Mouse (Mus musculus): ENCODE results near the gene Mavs. TPM values are rescaled to one million over a fixed set of nuclear protein-coding genes. Genes with fewer than 3 reads are reported as not detected.

The Mavs gene
- total RNA-seq, 2 experiments from 2014 or later = 6.8 to 7.4 TPM

DNA sequence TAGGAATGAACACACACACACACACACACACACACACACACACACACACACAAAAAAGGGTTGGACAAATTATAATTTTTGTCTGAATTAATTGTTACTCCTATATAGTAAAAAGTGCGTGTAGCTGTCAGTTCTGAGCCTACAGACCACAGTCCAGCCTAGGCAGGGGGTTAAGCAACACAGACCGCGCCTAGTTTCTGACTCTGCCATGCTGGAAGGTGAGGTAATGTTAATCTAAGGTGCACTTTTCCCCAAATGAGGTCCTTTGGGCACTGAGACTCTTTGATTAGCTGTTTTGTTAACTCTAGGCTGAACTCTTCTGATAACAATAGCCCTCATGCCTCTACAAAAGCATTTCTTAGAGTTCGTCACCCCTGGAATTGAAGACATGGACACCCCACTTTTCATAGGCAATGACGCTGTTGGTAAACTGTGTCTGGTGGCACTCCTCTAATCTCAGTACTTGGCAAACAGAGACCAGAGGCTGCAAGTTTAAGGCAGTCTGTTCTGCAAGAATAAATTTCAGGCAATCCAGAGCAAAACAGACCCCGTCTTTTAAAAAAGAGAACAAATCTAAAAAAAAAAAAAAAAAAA lies 29.9 kb upstream of the Mavs start:
- Histone ChIP-seq H3K4me3 (no peak overlapping the region), H3K27ac (peak overlapping the region; percentile 90)
- TF ChIP-seq CTCF (conservative IDR thresholded peaks at IDR 0.05) = no peak
- DNase-seq (ENCODE audit: low spot score in 2 of 2) = no peak

DNA sequence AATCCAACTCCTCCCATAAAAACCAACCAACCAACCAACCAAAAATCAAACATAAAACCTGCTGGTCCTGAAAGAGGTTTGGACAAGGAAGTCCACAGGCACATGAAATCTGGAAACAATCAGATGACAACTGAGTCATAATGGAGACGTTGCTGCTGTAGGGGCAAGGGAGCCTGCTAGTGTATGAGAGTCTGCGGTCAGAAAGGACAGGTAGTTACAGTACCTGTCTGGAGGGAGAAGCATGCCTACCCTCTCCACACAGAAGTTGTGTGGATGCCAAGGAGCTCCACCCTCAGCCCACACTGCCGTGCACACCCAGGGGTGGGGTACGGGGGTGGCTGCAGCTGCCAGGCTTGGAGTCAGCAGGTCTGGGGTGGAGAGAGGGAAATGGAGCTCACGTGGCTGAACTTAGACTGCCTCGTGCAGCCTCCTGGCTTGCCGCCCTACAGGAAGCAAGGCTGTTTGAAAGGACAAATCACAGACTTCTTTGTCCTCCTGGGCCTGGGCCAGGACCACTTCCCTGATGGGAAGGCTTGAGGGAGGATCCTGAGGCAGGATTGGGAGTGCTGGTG lies 29.4 kb upstream of the Mavs start:
- peak overlapping the region; percentile 90 for H3K27ac ChIP-seq
- peak; percentile 81 to 86 for DNase-seq (ENCODE audit: low spot score in 2 of 2)
- TF ChIP-seq CTCF (conservative IDR thresholded peaks at IDR 0.05) = no peak
- H3K4me3 ChIP-seq = no peak overlapping the region

DNA sequence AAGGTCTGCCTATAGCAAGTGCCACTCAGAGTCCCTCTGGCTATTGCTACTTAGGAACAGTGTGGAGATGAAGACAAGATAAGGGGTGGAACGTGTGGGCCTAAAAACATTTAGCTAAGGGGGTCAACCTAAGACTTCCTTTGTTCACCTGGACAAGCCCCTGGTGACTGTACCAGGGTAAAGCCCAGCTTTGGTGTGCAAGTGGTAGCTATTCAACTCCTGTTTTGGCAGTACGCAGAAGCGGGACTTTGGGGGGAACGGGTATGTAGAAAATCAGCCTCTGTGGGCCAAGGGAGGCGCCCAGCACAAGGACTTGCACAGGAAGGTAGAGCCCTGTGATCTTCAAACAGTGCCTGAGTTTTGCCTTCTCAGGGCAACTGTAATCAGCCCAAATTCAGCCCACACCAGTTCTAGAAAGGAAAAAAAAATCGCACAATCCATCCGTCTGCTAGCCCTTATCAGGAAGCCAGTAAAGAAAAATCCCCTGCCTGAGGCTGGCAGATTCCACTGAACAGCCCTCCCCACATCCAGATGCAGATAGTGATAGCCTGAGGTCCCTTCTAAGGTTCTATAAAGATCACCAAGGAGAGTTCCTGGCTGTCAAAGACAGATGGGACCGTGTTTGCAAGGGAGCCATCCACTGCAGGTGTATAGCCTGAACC lies 28.2 kb upstream of the Mavs start:
- Histone ChIP-seq H3K4me3 (no peak overlapping the region), H3K27ac (peak overlapping the region; percentile 90)
- no peak for TF ChIP-seq CTCF (conservative IDR thresholded peaks at IDR 0.05)
- no peak for DNase-seq (ENCODE audit: low spot score in 2 of 2)

DNA sequence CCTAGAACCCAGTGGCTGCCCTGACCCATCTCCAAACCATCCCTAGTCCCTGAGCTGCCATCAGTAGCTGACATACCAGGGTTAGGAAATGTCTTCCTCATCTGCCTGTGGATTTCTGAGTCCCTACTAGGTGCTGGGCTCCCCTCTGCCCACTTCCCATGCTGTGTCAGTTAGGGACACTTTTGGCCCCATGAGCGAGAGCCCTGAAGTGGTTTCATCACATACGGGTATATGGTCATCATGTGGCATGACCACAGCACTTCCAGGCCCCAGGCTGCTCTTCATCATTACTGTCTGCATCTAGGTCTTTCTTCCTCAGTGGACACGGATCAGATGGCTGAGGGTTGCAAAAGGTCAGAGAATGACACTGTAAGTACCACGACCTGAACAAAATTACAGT lies 27.1 kb upstream of the Mavs start, which contains the start of gene Ap5s1:
Ap5s1 (plus strand) TSS at position 301 of the 400 bp plus-strand sequence.
- TF ChIP-seq CTCF (conservative IDR thresholded peaks at IDR 0.05) = no peak
- peak within 1 kb of the TSS; percentile 90; the same call in 1 of the 2 replicates for H3K27ac ChIP-seq
- no peak for DNase-seq (ENCODE audit: low spot score in 2 of 2)
- no peak within 1 kb of the TSS for H3K4me3 ChIP-seq

DNA sequence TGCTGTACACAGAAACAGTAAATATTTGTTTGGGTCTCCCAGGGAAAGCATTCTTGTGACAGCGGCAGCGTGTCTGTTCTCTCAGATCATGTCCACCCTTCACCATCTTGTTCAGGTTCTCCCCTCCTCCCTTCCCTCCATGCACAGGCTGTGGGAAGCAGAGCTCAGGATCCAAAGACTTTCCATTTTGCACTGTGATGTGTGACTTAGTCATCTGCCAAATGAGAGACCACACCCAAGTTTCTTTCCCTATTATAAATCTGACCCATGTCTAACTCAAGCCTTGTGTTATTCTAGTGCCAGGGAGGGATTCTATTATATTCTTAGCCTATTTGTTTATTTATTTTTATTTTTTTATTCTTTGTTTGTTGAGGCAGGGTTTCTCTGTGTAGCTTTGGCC lies 25.5 kb upstream of the Mavs start:
- Histone ChIP-seq H3K4me3 (no peak overlapping the region), H3K27ac (no peak overlapping the region)
- TF ChIP-seq CTCF (conservative IDR thresholded peaks at IDR 0.05) = no peak
- DNase-seq (ENCODE audit: low spot score in 2 of 2) = no peak

DNA sequence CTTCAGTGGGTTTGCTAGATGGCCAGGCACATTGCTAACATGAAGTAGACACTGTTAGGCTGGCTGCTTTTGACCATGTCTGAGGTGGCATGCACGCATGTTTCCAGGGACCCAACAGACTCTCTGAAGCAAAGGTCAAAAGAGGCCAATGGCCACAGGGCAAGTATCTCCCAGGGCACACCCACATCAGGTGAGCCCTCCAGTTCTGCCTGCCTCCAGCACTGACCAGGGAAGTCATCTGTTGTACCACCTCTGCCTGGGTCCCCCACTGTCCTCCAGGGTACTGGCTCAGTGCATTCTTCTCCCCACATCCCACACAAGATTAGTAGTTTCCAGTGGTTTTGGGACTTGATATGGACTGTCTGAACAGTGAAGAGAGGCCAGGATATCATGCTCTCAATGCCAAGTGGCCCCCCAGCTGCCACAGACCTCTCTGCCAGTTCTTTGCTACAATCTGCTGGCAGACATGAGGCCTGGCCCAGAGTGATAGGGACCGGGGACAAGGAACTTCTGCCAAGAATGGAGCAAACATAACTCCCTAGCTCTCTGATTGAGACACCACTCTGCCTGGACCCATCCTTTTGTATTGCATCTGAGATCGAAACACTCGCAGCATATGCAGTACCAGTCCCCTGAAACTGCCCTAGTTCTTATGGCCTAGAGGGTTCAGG lies 24.6 kb upstream of the Mavs start:
- Histone ChIP-seq H3K27ac (peak overlapping the region; percentile 100), H3K4me3 (peak overlapping the region; percentile 71)
- no peak for TF ChIP-seq CTCF (conservative IDR thresholded peaks at IDR 0.05)
- no peak for DNase-seq (ENCODE audit: low spot score in 2 of 2)

DNA sequence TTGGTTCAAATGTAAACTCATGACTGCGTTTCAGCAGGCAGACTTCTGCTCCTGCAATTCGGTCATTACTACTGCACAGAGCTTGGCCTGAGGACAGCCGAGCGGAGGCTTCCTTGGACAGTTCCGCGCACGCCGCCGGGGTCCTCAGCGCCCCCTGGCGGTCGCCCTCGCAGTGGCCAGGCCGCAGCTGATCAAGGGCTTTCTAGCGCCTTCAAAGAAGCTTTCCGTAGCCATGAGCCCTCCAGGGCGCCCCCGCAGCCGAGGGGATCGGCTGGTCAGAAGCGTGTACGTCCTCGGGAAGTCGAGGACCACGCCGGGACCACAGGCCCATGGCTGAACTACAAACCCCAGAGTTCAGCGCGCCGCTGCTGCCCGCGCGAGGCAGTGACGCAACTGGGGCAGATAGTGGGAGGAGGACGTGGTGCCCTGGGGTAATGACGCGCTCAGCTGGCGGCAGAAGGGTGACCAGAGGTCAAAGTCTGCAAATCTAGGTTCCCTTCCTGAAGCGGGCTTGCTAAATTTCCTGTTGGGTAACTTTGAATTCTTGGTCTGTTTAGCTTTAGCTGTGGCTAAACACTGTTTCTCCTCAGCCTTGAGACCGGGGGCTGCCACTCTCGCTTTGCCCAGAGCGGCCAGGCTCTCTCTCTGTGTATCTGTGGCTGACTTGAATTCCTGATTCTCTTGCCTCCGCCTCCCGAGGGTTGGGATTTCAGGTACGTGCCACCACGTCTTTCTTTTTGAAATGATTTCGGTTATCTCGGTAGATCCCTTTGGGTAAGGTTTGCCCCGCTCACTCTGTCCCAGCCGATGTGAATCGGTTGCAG lies 23.7 kb upstream of the Mavs start:
- peak; percentile 94 to 96 for DNase-seq (ENCODE audit: low spot score in 2 of 2)
- Histone ChIP-seq H3K27ac (peak overlapping the region; percentile 100), H3K4me3 (peak overlapping the region; percentile 71)
- peak; percentile 100 for TF ChIP-seq CTCF (conservative IDR thresholded peaks at IDR 0.05)

DNA sequence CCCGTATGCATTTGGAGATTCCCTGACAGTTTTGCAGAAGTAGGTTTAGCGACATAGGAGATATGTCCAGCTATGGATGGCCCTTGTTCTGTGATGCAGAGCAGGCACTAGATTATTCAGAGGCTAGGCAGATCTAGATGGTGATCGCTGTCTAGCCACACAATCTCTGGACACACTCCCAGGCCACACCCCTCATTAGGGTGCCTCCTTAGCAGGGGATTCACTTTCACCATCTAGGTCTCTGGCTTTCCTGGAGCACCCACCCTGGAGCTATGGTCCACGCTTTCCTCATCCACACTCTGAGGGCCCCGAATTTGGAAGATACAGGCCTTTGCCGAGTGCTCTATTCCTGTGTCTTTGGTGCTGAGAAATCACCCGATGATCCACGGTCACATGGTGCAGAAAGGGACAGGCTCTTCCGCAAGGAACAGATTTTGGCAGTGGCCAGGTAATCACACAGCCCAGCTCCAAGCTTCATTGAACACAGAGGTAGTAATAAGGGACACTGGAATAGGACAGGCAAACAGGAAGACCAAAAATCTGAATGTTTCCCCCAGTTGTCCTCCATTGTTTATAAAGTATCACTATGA lies 22.7 kb upstream of the Mavs start:
- TF ChIP-seq CTCF (conservative IDR thresholded peaks at IDR 0.05) = no peak
- DNase-seq (ENCODE audit: low spot score in 2 of 2) = no peak
- peak overlapping the region; percentile 100 for H3K27ac ChIP-seq
- peak overlapping the region; percentile 71 for H3K4me3 ChIP-seq

DNA sequence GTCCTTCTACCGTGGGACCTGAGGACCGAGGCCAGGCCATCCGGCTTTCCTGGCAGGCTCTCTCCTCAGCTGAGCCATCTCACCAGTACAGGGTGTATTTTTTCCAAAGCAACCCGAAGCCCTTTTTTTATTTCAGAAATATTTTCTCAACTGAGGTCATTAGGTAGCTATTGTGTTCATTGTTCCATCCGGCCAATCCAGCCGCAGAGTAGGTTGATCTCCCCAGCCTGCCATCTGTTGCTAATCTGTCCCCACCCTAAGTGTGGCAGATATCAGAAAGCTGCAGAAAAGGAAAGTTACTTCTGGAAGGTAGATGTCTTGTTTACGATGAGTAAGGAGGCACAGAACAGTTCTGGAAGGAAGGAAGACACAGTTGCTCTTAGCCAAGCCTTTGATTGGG lies 20.1 kb upstream of the Mavs start:
- no peak for DNase-seq (ENCODE audit: low spot score in 2 of 2)
- no peak for TF ChIP-seq CTCF (conservative IDR thresholded peaks at IDR 0.05)
- H3K4me3 ChIP-seq = no peak overlapping the region

DNA sequence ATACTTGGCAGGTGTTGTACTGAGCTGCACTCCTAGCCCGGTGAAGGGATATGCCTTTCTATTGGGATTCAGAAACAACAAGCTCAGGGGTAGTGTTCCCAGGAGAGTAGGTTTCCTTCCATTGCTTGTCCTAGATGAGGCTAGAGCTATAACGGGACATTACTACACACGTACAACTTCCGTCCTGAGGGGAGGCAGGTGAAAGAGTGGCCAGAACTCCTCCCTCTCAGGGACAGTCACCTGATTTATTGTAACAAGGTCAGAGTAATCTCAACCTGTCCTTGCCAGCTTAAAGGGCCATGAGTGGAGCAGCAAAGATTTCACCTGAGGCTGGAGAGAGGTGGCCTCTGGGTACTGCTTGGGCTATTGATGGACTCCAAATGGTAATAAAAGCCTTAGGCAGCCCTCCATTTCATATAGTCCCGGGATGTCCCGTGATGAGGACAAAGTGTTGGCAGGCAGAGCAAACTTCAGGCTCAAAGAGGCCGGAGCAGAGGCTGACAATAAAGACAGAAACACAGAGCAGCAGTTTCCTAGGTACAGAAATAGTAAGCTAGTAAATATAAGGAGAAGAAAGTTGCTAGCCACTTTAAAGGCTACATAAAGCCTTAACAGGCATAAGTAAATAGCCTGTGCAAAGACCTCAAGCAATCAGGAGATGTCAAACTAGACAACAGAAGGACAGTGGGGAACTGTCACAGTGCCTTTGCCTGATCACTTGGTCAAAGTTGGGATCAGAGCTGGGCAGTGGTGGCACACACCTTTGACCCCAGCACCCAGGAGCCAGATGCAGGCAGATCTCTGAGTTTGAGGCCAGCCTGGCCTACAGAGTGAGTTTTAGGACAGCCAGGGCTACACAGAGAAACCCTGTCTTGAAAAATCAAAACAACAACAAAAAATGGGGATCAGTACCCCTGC lies 17.7 kb upstream of the Mavs start:
- TF ChIP-seq CTCF (conservative IDR thresholded peaks at IDR 0.05) = no peak
- H3K4me3 ChIP-seq = no peak overlapping the region

More for the DNA sequence above, 20.1 kb upstream of the Mavs start:
- no peak overlapping the region for H3K27ac ChIP-seq

DNA sequence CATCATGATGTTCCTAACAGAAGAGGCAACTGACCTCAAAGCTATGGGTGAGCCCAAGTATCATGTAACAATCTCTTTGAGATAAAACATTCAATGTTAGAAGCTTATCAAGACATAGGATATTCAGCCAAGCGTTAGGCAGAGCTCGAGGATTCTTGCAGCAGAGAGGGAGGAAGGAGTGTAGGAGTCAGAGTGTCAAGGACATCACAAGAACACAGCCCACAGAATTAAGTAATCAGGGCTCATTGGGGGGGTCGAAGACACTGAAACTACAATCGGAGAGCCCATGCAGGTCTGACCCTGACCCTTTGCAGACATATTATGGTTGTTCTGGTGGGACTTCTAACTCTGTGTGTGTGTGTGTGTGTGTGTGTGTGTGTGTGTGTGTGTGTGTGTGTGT lies 13.8 kb upstream of the Mavs start:
- no peak for TF ChIP-seq CTCF (conservative IDR thresholded peaks at IDR 0.05)
- Histone ChIP-seq H3K27ac (no peak overlapping the region), H3K4me3 (no peak overlapping the region)
- no peak for DNase-seq (ENCODE audit: low spot score in 2 of 2)

More for the DNA sequence above, 17.7 kb upstream of the Mavs start:
- DNase-seq (ENCODE audit: low spot score in 2 of 2) = no peak
- no peak overlapping the region for H3K27ac ChIP-seq
